Mouse (Mus musculus) kidney, adult 2 months (tissue): ENCODE data around the gene Gm11569.

ENCODE experiments used
- CTCF ChIP-seq: fragments of 200-500 bp; conservative IDR thresholded peaks from 2 replicates; pipeline ENCODE4 v1.5.1; 2011; ENCODE audit warnings: low read depth, mild to moderate bottlenecking, control low read depth, low read length, moderate library complexity, mixed read lengths; ENCODE audit not compliant: insufficient read depth, insufficient read length
- POLR2A ChIP-seq: fragments of 200-500 bp; IDR thresholded peaks from one replicate; pipeline ENCODE4 v1.6.1; 2011; ENCODE audit warnings: low read depth, low read length, control low read depth

GRCm38 (mm10) chr11:99758877-99759276 is 39.9 kb downstream of the Gm11569 start:
- TF ChIP-seq CTCF (no peak), POLR2A (no peak)
